Mouse (Mus musculus): ENCODE results near the gene Bbox1. TPM values are rescaled to one million over a fixed set of nuclear protein-coding genes. Genes with fewer than 3 reads are reported as not detected.

Gene Bbox1
- polyA plus RNA-seq (2015; fragmentation: Nextera tagmentation; extraction: Ambion mirVana) = 0.26 and 0.63 TPM in 2 replicates

DNA sequence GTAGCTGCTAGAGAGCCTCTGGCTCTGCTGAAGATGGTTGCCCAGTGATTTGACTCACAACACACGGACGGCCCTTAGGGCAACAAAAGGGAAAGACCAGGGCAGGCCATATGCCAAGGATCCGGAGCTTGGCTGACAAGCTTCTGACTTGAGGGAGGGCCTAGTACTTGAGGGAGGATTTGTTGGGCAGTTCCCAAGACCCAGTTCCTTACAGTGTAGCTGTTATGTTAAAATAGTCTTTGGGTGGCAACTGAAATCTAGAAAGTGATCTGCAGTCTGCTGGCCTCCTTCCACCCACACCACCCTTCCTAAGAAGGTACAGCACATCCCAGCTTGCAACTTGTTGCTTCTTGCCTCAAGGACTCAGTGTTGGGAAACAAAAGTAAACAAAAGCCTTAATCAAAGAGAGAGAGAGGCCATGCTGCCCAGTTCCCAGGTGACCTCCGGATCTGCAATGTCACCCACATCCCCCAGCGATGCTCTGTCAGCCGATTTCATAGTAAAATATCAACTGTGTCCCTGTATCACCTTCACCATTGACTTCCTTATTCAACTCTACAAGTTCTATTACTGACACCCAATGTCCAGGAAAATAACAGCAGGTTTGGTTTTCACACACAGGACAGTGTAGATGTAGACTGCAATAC lies at the start of gene Bbox1:
TSS of gene Bbox1 (minus strand) at position 52 of the 647 bp plus-strand sequence.
- H3K9ac ChIP-seq = no peak within 1 kb of the TSS
- H3K4me2 ChIP-seq = no peak within 1 kb of the TSS
- no peaks in the 10 kb centered on the region for H3K36me3 ChIP-seq
- H3K4me3 ChIP-seq (replicated peaks) = no peak within 1 kb of the TSS
- no peaks in the 10 kb centered on the region for H3K27me3 ChIP-seq (replicated peaks)
- H3K27ac ChIP-seq = no peak within 1 kb of the TSS
- WGBS = 70% methylated on average over 6 of the region's 6 CpGs
- ATAC-seq (ENCODE audit: insufficient read depth, low FRiP score, low read depth) = no peak; the same call in 1 of the 2 replicates
- no peaks in the 10 kb centered on the region for H3K4me1 ChIP-seq
- H3K9me3 ChIP-seq = no peaks in the 10 kb centered on the region

DNA sequence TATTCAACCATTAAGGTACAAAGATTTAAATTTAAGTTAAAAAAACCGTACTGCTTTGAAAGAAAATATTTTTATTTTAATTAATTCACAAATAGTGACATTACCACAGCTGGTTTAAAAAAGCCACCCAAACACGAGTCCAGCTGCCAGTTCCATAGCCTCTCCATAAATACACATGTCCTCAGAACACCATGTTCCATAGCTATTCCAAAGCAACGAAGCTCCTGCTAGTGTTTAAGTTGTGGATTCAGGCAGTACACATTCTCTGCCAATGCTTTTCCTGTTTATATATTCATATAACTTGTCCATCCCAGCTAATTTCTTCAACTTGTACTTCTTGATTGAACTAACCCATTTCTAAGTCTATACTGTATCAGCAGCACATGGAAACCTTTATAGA lies 49.5 kb upstream of the Bbox1 start:
- no peak for ATAC-seq (ENCODE audit: insufficient read depth, low FRiP score, low read depth)
- Histone ChIP-seq H3K9me3 (no peaks in the 10 kb centered on the region), H3K4me1 (no peaks in the 10 kb centered on the region), H3K27me3 (replicated peaks) (no peaks in the 10 kb centered on the region), H3K36me3 (no peaks in the 10 kb centered on the region), H3K9ac (no peak overlapping the region), H3K27ac (no peak overlapping the region), H3K4me2 (no peak overlapping the region), H3K4me3 (replicated peaks) (no peak overlapping the region)
- 47% methylated on average over 3 of the region's 3 CpGs for WGBS

DNA sequence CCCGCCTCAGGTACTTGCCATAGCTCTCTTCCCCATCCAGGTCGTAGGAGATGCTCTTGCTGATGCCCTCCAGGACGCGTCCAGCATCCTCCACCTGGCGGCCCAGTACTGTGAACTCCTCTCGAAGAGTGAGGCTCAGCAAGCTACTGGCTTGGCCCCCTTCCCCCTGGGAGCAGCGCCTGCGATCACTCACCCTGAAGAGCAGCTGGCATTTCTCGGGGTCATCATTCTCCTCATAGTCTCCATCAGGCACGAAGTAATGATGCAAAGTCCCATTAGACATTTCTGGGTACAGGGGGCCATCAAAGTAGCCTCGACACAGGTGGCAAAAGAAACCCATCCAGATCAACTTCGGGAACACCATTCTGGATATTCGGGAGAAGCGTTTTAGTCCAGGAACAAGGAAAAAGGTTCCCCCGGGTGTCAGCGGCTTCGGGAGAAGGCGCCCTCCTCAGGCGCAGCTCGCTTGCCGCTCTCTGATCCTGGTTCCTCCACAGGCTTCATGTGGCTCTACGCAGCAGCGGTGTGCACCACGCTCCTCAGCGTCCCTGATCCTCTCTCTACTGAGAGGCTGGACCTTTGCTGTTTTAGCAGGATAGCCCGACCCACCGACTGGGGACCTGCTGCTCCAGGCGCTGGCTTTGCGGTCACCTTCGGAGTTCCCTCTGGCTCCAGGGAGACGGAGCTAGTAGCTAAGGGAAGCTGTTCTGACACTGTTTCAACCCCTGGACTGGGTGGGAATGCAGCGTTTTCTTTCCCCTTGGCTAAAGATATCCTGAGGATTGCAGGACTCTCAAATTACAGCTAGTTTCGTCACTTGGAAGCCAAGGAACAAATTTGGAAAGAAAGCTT lies 48.3 kb upstream of the Bbox1 start, which contains the start of gene Fibin:
TSS of gene Fibin (minus strand) at position 752 of the 852 bp plus-strand sequence.
- ATAC-seq (ENCODE audit: insufficient read depth, low FRiP score, low read depth) = peak; percentile 53; the same call in 1 of the 2 replicates
- 1% methylated on average over 33 of the region's 33 CpGs for WGBS
- no peaks in the 10 kb centered on the region for H3K4me1 ChIP-seq
- peak within 1 kb of the TSS; percentile 88 for H3K27ac ChIP-seq
- H3K27me3 ChIP-seq (replicated peaks) = no peaks in the 10 kb centered on the region
- H3K9ac ChIP-seq = peak within 1 kb of the TSS; percentile 52
- H3K4me3 ChIP-seq (replicated peaks) = peak within 1 kb of the TSS; percentile 52
- no peaks in the 10 kb centered on the region for H3K9me3 ChIP-seq
- no peaks in the 10 kb centered on the region for H3K36me3 ChIP-seq
- H3K4me2 ChIP-seq = peak within 1 kb of the TSS; percentile 76

DNA sequence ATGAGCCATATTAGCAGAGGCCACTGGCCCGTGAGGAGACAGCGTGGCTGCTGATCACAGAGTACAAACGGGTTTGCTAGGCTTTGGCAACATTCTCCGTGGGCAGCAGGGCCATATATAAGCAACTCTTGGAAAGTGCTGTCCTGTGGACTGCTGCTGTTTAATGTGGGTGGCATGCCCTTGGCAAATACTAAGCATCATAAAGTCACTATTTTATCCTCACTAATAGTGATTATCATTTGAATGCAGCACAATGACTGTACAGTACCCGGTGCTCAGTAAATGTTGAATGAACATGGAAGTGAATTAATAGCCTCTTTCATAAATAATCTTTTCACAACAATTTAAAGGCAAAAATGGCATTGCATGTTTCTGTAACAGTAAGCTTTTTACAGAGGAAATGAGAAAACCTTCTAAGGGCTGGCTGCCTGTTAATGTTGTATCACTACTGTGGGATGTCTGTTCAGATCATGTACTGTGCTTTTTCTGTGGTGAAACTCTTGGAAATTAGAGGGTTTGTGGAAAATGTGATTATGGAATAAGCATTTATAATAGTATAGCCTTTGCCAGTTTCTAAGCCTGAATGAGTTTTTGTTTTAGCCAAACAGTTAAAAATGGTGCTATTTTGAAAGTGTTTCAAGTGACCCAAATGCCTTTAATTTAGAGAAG lies 39.1 kb upstream of the Bbox1 start:
- Histone ChIP-seq H3K4me2 (no peak overlapping the region), H3K4me1 (no peaks in the 10 kb centered on the region), H3K27me3 (replicated peaks) (no peaks in the 10 kb centered on the region), H3K27ac (no peak overlapping the region), H3K9me3 (no peaks in the 10 kb centered on the region), H3K36me3 (no peaks in the 10 kb centered on the region), H3K9ac (no peak overlapping the region), H3K4me3 (replicated peaks) (no peak overlapping the region)
- 78% methylated on average over 5 of the region's 5 CpGs for WGBS
- no peak for ATAC-seq (ENCODE audit: insufficient read depth, low FRiP score, low read depth)

DNA sequence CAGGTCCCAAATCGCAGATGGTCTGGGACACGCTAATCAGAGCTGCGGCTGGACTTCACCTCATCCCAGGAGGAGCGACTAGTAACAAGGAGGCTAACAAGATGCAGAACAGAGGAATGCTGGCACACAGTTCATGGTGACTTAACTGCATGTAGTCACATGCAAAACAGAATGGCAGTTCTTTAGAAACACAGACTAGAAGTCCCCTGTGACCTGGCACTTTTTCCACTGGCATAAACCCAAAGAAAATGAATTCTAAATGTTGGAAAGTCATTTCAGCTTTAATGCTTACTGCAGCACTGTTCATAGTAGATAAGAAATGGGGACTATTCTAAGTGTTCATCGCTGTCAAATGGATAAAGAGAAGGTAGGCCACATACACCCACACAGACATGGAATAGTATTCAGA lies 37.5 kb upstream of the Bbox1 start:
- Histone ChIP-seq H3K27ac (no peak overlapping the region), H3K4me3 (replicated peaks) (no peak overlapping the region), H3K27me3 (replicated peaks) (no peaks in the 10 kb centered on the region), H3K9me3 (no peaks in the 10 kb centered on the region), H3K4me1 (no peaks in the 10 kb centered on the region), H3K9ac (no peak overlapping the region), H3K36me3 (no peaks in the 10 kb centered on the region), H3K4me2 (no peak overlapping the region)
- 61% methylated on average over 5 of the region's 5 CpGs for WGBS
- no peak for ATAC-seq (ENCODE audit: insufficient read depth, low FRiP score, low read depth)

DNA sequence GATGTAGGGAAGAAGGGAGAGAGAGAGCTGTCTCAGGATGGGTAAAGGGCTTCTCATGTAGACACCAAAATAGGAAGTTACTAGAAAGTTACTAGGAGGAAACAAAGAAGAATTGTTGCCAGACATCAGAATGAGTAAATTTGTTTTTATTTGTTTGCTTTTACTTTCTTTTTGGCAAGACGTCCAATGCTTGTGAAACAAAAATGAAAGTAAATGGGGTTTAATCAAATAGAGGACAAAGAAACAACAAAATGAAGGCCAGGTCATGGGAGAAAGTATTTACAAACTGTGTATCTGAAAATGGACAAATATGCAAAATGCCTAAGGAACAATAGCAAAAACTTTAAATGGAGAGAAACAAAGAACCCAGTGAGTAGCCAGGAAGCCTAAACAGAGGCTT lies 37.0 kb upstream of the Bbox1 start:
- 47% methylated on average over 1 of the region's 1 CpGs for WGBS
- H3K9ac ChIP-seq = no peak overlapping the region
- ATAC-seq (ENCODE audit: insufficient read depth, low FRiP score, low read depth) = no peak
- H3K4me2 ChIP-seq = no peak overlapping the region
- no peaks in the 10 kb centered on the region for H3K4me1 ChIP-seq
- H3K27ac ChIP-seq = no peak overlapping the region
- no peaks in the 10 kb centered on the region for H3K36me3 ChIP-seq
- H3K27me3 ChIP-seq (replicated peaks) = no peaks in the 10 kb centered on the region
- H3K9me3 ChIP-seq = no peaks in the 10 kb centered on the region
- H3K4me3 ChIP-seq (replicated peaks) = no peak overlapping the region

DNA sequence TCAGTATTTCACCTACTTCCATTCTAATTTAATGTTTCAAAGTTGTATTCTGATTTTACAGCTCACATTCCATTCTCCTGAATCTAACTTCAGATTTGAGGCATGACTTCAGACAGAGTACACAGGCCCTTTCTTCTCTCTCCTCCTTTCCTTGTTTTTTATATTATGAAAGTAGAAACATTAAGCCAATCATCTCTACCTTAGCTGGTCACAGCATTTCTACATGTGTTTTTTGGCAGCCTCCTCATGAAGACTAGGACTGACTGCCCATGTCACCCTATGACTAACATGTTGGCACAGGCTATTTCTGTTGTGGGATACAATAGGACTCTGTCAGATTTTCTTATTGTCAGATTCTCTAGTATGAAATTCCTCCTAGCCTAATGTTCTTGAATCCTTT lies 14.6 kb upstream of the Bbox1 start:
- no peak overlapping the region for H3K27ac ChIP-seq

DNA sequence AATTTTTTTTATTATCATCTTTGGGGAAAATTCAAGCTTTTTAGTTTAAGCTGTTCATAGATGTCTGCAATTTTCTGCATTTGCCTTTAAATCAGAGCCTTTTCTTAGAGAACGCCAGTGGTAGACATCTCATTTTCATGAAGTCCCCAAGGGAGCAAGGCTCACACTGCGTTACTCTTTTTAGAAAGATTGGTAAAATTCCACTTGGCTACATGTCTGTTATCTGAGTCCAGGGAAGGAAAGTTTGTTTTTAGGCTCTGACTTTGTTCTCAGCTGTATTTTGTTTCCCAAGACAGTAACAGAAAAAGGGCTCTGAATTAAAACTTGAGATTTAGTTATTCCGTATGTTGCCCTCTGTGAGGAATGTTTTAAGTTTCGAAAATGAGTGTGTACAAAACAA lies 5.6 kb upstream of the Bbox1 start:
- 77% methylated on average over 4 of the region's 4 CpGs for WGBS
- H3K4me1 ChIP-seq = no peaks in the 10 kb centered on the region
- H3K9me3 ChIP-seq = no peaks in the 10 kb centered on the region
- H3K4me2 ChIP-seq = no peak overlapping the region
- no peaks in the 10 kb centered on the region for H3K36me3 ChIP-seq
- no peak overlapping the region for H3K4me3 ChIP-seq (replicated peaks)
- H3K27ac ChIP-seq = no peak overlapping the region
- no peak for ATAC-seq (ENCODE audit: insufficient read depth, low FRiP score, low read depth)
- no peaks in the 10 kb centered on the region for H3K27me3 ChIP-seq (replicated peaks)
- no peak overlapping the region for H3K9ac ChIP-seq

More for the DNA sequence above, 14.6 kb upstream of the Bbox1 start:
- ATAC-seq (ENCODE audit: insufficient read depth, low FRiP score, low read depth) = no peak
- Histone ChIP-seq H3K4me2 (no peak overlapping the region), H3K4me3 (replicated peaks) (no peak overlapping the region), H3K9me3 (no peaks in the 10 kb centered on the region), H3K4me1 (no peaks in the 10 kb centered on the region), H3K36me3 (no peaks in the 10 kb centered on the region), H3K9ac (no peak overlapping the region), H3K27me3 (replicated peaks) (no peaks in the 10 kb centered on the region)

DNA sequence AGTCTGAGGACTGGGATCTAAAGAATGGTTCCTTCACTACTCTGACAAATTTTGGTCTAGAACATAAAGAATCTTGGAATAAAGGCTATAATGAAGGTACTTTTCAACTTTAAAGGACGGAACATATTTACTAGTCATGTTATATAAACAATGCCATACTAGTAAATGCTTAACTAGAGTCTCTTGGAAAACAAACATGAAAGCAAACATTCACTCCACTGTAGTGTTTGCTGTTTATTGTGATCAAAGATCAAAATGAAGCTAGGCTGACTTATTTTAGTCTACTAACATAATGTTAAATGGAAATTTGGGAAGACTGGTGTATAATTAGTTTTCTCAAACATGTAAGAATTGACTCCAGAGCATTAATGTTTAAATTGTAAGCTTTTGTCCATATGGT lies 4.9 kb upstream of the Bbox1 start:
- 60% methylated on average over 1 of the region's 1 CpGs for WGBS

DNA sequence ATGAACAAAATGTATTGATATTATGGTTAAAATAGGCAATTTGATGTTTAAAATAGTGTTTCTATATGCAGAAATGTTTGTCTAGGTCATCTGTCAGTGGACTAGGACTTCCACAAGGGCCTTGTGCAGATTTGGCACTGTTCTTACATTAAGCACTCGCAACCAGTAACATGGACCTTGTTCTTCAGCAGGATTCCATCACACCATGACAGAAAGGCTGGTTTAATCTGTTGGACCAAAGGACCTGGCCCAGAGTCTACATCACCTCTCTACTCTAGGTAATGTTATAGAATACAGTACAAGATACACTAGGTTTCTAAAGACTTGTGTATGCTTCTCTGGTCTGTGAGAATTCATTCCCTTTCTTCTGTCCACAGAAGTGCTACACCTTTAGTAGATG lies 4.4 kb upstream of the Bbox1 start:
- Histone ChIP-seq H3K9me3 (no peaks in the 10 kb centered on the region), H3K27ac (no peak overlapping the region), H3K4me3 (replicated peaks) (no peak overlapping the region), H3K9ac (no peak overlapping the region), H3K4me1 (no peaks in the 10 kb centered on the region), H3K36me3 (no peaks in the 10 kb centered on the region), H3K27me3 (replicated peaks) (no peaks in the 10 kb centered on the region), H3K4me2 (no peak overlapping the region)
- 90% methylated on average over 1 of the region's 1 CpGs for WGBS
- no peak for ATAC-seq (ENCODE audit: insufficient read depth, low FRiP score, low read depth)

More for the DNA sequence above, 4.9 kb upstream of the Bbox1 start:
- no peaks in the 10 kb centered on the region for H3K9me3 ChIP-seq
- no peaks in the 10 kb centered on the region for H3K27me3 ChIP-seq (replicated peaks)
- no peak overlapping the region for H3K4me2 ChIP-seq
- H3K36me3 ChIP-seq = no peaks in the 10 kb centered on the region
- no peak overlapping the region for H3K4me3 ChIP-seq (replicated peaks)
- H3K27ac ChIP-seq = no peak overlapping the region
- H3K4me1 ChIP-seq = no peaks in the 10 kb centered on the region
- no peak overlapping the region for H3K9ac ChIP-seq
- no peak for ATAC-seq (ENCODE audit: insufficient read depth, low FRiP score, low read depth)

DNA sequence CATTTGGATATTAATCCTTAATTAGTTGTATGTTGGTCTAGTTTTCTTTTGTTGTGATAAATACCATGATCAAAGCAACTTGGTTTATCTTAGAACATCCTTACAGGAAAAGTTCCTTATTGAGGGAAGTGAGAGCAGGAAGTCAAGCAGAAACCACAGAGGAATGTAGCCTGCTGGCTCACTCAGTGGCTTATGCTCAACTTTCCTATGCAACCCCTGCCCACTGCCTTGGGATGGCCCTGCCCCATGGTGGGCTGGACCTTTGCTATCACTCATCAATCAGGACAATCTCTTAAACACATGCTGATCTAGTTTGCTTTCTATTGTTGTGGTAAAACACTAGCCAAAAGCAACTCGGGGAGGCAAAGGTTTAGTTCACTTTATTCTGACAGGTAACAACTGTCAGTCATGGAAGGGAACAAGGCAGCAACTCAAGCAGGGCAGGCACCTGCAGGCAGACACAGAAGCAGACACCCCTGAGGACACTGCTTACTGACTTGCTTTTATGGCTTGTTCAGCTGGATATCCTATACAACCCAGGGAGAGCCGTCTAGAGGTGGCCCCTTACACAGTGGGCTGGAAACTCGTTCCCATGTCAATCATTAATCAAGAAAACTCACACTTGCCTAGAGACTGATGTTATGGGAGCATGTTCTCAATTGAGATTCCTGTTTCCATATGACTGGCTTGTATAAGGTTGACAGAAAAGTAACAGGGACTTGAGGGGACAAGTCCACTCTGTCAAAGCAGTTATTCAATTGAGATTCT lies 1.9 kb upstream of the Bbox1 start:
- no peaks in the 10 kb centered on the region for H3K27me3 ChIP-seq (replicated peaks)
- no peak overlapping the region for H3K27ac ChIP-seq
- no peaks in the 10 kb centered on the region for H3K4me1 ChIP-seq
- no peak overlapping the region for H3K4me2 ChIP-seq
- no peak overlapping the region for H3K9ac ChIP-seq
- 35% methylated on average over 3 of the region's 3 CpGs for WGBS
- no peaks in the 10 kb centered on the region for H3K9me3 ChIP-seq
- no peak overlapping the region for H3K4me3 ChIP-seq (replicated peaks)
- ATAC-seq (ENCODE audit: insufficient read depth, low FRiP score, low read depth) = no peak
- no peaks in the 10 kb centered on the region for H3K36me3 ChIP-seq
